ENCODE assay signal across 9 mouse cellular contexts in the genomic region with DNA sequence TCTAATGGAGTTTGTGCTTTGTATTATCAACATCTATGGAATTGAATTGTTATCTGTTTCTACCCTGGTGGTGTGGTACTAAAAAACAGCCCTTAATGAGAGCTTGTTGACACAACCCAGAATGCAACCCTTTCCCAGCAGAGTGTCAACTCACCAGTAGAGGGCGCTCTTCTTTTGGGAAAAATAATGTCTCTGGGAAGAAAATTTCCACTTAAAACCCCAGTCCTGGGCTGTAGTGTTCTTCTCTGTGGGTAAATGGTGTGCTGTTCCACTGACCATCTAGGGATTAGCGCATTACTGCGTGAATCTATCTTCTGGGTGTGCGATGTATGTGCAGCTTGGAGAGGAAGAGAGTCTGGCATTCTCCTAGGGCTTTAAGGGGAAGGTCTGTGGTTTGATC.
DNase-seq lines count a peak whose midpoint lies in the region; ATAC-seq and TF ChIP-seq lines count a peak whose summit lies in the region.
"Had no signal": no experiment of that assay in that cellular context is flagged by ENCODE, and none has a peak within 500 bp of the region (broad histone marks: within the 10 kb centered on the region; RNA-seq: fewer than 3 reads in every experiment).

No protein-coding gene starts in this region.

- in situ Hi-C loops in Patski (cut with MboI; ENCODE audit: low pct_unique_long_range_greater_than_20kb): loop anchor here (5.0 to 10.0 kb wide), 2 partner anchors 475 to 763 kb away; no protein-coding TSS in a partner anchor

- CTCF ChIA-PET in Patski (lab: Charles Lee): interaction anchor here (0.7 to 3.1 kb wide), 13 partner anchors 12 to 756 kb away, joined by 3 to 12 read pairs (median 4); no protein-coding TSS in a partner anchor

- no peaks in the 10 kb centered on the region for H3K4me1 ChIP-seq in hindbrain, embryonic 11.5 days (replicated peaks; ENCODE audit: control insufficient read depth, insufficient read depth, low read length)
- H3K4me1 ChIP-seq in hindbrain, embryonic 16.5 days (ENCODE audit: control insufficient read depth, insufficient read depth, low read depth, low read length): no peaks in the 10 kb centered on the region
- H3K4me1 ChIP-seq: liver, embryonic 15.5 days had no signal

- peak; percentile 40; the same call in 1 of the 2 replicates for ATAC-seq in hindbrain, embryonic 11.5 days (ENCODE audit: low FRiP score)
- no peak for ATAC-seq in hindbrain, embryonic 16.5 days
- ATAC-seq in Patski: no peak
- ATAC-seq in common myeloid progenitor, adult 5-6 weeks (replicated peaks; ENCODE audit: low read depth, poor library complexity, severe bottlenecking): peak; percentile 58

- POLR2A ChIA-PET in Patski (lab: Charles Lee): interaction anchor here (0.6 kb wide), 2 partner anchors 46 to 75 kb away, joined by 3 to 4 read pairs; no protein-coding TSS in a partner anchor

- H3K4me3 ChIP-seq in hindbrain, embryonic 11.5 days (ENCODE audit: low read depth, low read length): no peak overlapping the region
- no peak overlapping the region for H3K4me3 ChIP-seq in hindbrain, embryonic 16.5 days (ENCODE audit: low read length)
- H3K4me3 ChIP-seq: liver, embryonic 15.5 days had no signal

- DNase-seq in hindbrain, embryonic 11.5 days (ENCODE audit: low spot score): peak; percentile 82
- DNase-seq in Patski (ENCODE audit: low read depth, low spot score): no peak
- peak; percentile 54 to 74 for DNase-seq in heart, postnatal 10 days
- DNase-seq in layer of hippocampus, adult 9-11 months: peak; percentile 32
- peak; percentile 70 for DNase-seq in mesoderm, embryonic 11.5 days (ENCODE audit: low read depth, low spot score)
- no peak for DNase-seq in spleen, postnatal 14 days (ENCODE audit: low spot score in 2 of 2)

- intact Hi-C loops in heart, postnatal 10 days (cut with DNase I): loop anchor here (2.0 to 10.0 kb wide), 2 partner anchors 565 to 757 kb away; no protein-coding TSS in a partner anchor

- WGBS in hindbrain, embryonic 11.5 days: 43% methylated on average over 4 of the region's 4 CpGs
- WGBS in hindbrain, embryonic 16.5 days: 41% methylated on average over 4 of the region's 4 CpGs

- H3K27ac ChIP-seq in hindbrain, embryonic 11.5 days (ENCODE audit: low read depth, low read length): no peak overlapping the region
- no peak overlapping the region for H3K27ac ChIP-seq in hindbrain, embryonic 16.5 days (ENCODE audit: low read depth, low read length)
- H3K27ac ChIP-seq: liver, embryonic 15.5 days had no signal

- H3K36me3 ChIP-seq in hindbrain, embryonic 11.5 days (ENCODE audit: control insufficient read depth, insufficient read depth, low read length): no peaks in the 10 kb centered on the region
- no peaks in the 10 kb centered on the region for H3K36me3 ChIP-seq in hindbrain, embryonic 16.5 days (ENCODE audit: control insufficient read depth, insufficient read depth, low read length)
- H3K36me3 ChIP-seq: liver, embryonic 15.5 days had no signal

- H3K27me3 ChIP-seq in hindbrain, embryonic 11.5 days (ENCODE audit: control insufficient read depth, insufficient read depth, low read length): no peaks in the 10 kb centered on the region
- no peaks in the 10 kb centered on the region for H3K27me3 ChIP-seq in hindbrain, embryonic 16.5 days (replicated peaks; ENCODE audit: control insufficient read depth, insufficient read depth, low read length)
- H3K27me3 ChIP-seq in Patski: no peaks in the 10 kb centered on the region
- H3K27me3 ChIP-seq: liver, embryonic 15.5 days had no signal

- peak; percentile 83 for TF ChIP-seq CTCF in Patski (IDR thresholded peaks at IDR 0.05)

- no peak overlapping the region for H3K9ac ChIP-seq in hindbrain, embryonic 11.5 days (ENCODE audit: low read depth, low read length)
- H3K9ac ChIP-seq in hindbrain, embryonic 16.5 days (ENCODE audit: low read depth, low read length): no peak overlapping the region
- H3K9ac ChIP-seq: liver, embryonic 15.5 days had no signal

- H3K9me3 ChIP-seq in hindbrain, embryonic 11.5 days (ENCODE audit: control insufficient read depth, low read length): no peaks in the 10 kb centered on the region
- H3K9me3 ChIP-seq in hindbrain, embryonic 16.5 days (ENCODE audit: control insufficient read depth, low read length): no peaks in the 10 kb centered on the region
- H3K9me3 ChIP-seq: liver, embryonic 15.5 days had no signal

- H3K4me2 ChIP-seq in hindbrain, embryonic 11.5 days (replicated peaks; ENCODE audit: low read depth, low read length): no peak overlapping the region
- no peak overlapping the region for H3K4me2 ChIP-seq in hindbrain, embryonic 16.5 days (ENCODE audit: low read length)
- H3K4me2 ChIP-seq: liver, embryonic 15.5 days had no signal

Comparison
In these comparisons a context has a peak if more than half of its experiments do, and no peak if none do; other contexts are left out.
1. ATAC-seq: peak in hindbrain, embryonic 11.5 days (single experiment) and common myeloid progenitor, adult 5-6 weeks (single experiment); none in hindbrain, embryonic 16.5 days (single experiment) and Patski (single experiment).
2. DNase-seq: peak in hindbrain, embryonic 11.5 days (single experiment), heart, postnatal 10 days (2 of 2), layer of hippocampus, adult 9-11 months (single experiment) and mesoderm, embryonic 11.5 days (single experiment); none in Patski (single experiment) and spleen, postnatal 14 days (0 of 2).